Mouse (Mus musculus) thymus, postnatal 36 days (tissue): Measurements from ENCODE around the gene 1700028K03Rik.
A peak's percentile ranks its signal among the peaks of the same experiment; 100 is the strongest.

Experiments used
- DNase-seq, 2 experiments: peaks; one replicate each; pipeline ENCODE4 v3.0.0; 2022; ENCODE audit warnings: mixed read lengths in 2 of 2

Gene 1700028K03Rik

DNA sequence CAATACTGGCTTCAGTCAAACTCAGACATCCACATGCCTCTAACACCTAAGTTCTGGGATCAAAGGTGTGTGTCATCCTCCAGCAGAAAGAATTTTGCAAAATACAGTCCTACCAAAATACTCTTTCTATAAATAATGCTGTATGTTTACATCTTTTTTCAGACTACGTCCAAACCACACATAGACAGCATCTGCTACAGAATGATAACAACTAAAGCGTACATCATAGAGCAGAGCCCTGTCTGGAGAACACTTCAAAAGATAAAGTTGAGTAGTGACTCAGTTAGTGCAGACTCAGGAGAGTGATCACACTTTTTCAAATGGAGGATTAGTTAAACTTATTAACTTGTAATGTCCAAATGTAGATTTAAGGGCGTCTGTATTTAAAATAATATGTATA, 13.4 kb downstream of the 1700028K03Rik start:
- DNase-seq = no peak

DNA sequence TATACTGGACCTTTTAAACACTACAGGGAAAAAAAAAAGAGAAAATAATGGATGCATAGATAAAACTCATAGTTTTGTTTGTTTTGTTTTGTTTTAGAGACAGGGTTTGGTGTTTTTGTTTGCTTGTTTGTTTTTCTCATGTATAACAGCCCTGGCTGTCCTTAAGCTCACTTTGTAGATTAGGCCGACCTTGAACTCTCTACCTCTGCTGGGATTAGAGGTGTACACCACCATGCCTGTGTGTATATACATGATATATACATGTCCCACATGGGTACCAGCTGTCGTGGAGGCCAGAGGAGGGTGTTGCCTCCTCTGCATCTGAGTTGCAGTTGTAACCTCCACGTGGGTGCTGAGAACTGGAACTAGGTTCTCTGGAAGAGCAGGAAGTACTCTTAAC, 13.9 kb downstream of the 1700028K03Rik start:
- DNase-seq = no peak

DNA sequence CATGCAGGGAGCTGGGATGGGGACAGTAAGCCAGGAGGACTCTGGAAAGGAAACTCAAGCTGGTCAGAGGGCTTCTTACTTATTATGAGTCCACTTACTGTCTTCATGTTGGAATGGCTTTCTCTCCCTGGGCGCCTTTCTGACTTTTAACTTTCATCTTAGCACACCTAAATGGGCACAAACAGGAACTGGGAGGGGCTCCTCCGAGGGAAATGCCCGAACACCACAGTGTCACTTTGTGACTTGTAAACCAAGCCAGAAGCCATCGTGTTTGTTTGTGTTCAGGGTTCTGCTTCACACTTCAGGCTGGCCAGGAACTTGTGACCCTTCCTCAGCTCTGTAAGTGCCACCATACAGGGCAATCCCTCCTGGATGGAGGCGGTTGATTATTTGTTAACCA, 19.8 kb downstream of the 1700028K03Rik start:
- no peak for DNase-seq

DNA sequence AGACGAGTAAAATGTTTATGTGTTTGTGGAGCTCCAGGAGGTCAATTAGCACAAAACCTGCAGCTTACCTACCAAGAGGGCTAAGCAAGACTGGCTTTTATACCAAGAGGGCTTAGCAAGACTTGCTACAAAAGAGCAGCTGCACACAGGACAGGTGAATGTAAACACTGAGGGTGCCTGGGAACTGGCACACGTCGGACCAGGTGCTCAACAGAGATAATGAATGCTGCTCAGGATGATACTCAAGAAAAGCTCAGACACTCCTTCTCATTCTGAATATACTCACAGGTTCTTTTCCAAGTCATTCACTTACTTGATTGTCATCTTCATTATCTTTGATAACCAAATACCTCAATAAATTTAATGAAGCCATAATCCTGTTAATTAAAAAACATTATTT, 22.5 kb downstream of the 1700028K03Rik start:
- no peak for DNase-seq

DNA sequence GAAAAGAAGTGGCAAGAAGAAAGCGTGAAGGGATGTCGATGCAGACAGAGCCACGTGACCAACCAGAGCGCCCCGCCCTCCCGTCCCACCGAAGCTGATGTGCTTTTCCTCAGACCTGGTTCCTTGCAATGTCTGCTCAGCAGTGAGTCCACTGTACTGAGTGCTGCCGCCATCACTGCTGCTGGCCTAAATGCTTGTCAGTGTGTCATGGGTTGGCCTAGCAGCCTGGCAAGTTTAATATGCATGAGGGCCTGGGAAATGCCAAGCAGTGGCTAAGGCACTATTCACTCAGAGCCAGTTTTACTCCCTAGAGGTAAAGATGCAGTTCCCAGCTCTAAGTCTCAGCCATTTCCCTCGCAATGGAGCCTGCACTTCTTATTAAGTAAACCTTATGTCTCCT, 34.6 kb downstream of the 1700028K03Rik start:
- DNase-seq = no peak

DNA sequence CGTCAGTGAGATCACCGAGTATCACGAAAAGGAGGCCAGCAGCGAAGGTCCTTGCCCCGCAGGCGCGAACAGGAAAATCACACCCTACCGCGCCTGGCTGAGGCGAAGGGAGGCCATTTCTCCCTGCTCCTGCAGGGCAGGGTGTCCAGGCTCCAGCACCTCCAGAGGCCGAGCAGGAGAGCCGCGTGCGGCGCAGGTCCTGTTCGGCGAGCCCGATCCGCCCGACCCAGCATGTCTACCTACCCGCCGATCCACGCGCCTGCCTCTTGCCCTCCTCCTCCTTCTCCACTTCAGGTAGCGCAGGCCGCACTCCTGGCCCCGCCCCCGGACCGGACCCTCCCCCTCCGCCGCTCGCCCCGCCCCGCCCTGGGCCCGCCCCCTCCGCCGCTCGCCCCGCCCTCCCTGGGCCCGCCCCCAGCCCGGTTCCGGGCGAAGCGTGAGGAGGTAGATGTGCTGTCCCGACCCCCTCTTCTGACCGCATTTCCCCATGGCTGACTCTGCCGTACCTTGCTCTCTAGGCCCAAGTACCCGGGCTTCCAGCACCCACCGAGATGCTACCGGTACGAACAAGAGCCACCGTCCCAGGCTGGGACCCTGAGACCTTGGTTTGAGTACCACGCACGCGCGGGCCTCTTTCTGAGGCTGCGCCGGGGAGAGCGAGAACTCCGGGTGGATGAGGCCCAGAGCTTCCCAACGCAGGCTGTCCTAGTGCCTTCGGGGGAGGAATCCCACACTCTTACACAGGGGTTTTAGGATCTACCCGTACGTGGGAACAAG, 63.0 kb downstream of the 1700028K03Rik start, which contains the start of the genes Rpap2 and Glmn:
Gene Rpap2, plus strand, starts transcription at position 73 of the 777 bp plus-strand sequence.
Gene Glmn, minus strand, starts transcription at position 588 of the 777 bp plus-strand sequence.
- DNase-seq = peak; percentile 90 to 91

DNA sequence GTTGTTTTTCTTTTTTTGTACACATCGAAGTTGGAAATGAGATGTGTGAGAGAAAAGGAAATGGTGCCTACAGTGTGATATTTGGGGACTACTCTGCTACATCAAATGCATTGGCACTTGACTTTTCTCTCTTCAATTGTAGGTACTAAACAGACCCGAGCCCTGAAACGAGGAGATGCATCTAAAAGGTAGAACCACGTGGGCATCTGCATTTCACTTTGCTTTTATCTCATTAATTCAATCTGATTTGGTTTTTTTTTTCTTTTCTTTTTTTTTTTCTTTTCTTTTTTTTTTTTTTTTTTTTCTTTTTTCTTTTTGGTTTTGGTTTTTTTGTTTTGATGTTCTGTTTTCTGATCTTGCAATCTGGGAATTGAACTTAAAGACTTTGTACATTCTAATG, 63.9 kb downstream of the 1700028K03Rik start:
- no peak for DNase-seq
